Mouse (Mus musculus): ENCODE data around the gene Fam160a1.

- TF ChIP-seq CTCF (conservative IDR thresholded peaks at IDR 0.05; ENCODE audit: low read length) (no peak), NANOG (IDR thresholded peaks at IDR 0.05; ENCODE audit: borderline replicate concordance, low read length) (no peak), POU5F1 (IDR thresholded peaks at IDR 0.05; ENCODE audit: borderline replicate concordance, low read length) (no peak)
Observed at GRCm38 (mm10) chr3:85858140-85859135, 41.3 kb upstream of the Fam160a1 start.
